Mouse (Mus musculus): ENCODE data around the gene Psmc5. TPM values are rescaled to one million over a fixed set of nuclear protein-coding genes. Genes with fewer than 3 reads are reported as not detected.

Gene Psmc5
- polyA plus RNA-seq, 1 experiment from 2014 or later: 260 TPM

- no peak for DNase-seq (ENCODE audit: low spot score)
These were observed 49.6 kb downstream of the Psmc5 start for GRCm38 (mm10) chr11:106305348-106306064.

- DNase-seq (ENCODE audit: low spot score): no peak
These were observed 50.1 kb downstream of the Psmc5 start for GRCm38 (mm10) chr11:106306065-106306385.

- no peak for DNase-seq (ENCODE audit: low spot score)
These were observed 50.8 kb downstream of the Psmc5 start for GRCm38 (mm10) chr11:106306758-106307157.

- DNase-seq (ENCODE audit: low spot score): no peak
These were observed 51.5 kb downstream of the Psmc5 start for GRCm38 (mm10) chr11:106307432-106307831.

- DNase-seq (ENCODE audit: low spot score): no peak
These were observed 52.2 kb downstream of the Psmc5 start for GRCm38 (mm10) chr11:106308162-106308561.

- no peak for DNase-seq (ENCODE audit: low spot score)
These were observed 54.2 kb downstream of the Psmc5 start for GRCm38 (mm10) chr11:106310123-106310522.

Other genes starting within 250 kb of the Psmc5 start
- 1.5 TPM in 2 replicates for gene Kcnh6, start 248.0 kb upstream of the Psmc5 start, polyA plus RNA-seq (2015; fragmentation: Nextera tagmentation; extraction: Ambion mirVana)
- gene Dcaf7, start 219.3 kb upstream of the Psmc5 start, polyA plus RNA-seq (2015; fragmentation: Nextera tagmentation; extraction: Ambion mirVana): 44.0 and 48.3 TPM in 2 replicates
- 10.1 and 11.5 TPM in 2 replicates for gene Taco1, start 190.1 kb upstream of the Psmc5 start, polyA plus RNA-seq (2015; fragmentation: Nextera tagmentation; extraction: Ambion mirVana)
- 13.6 and 16.9 TPM in 2 replicates for gene Map3k3, start 171.5 kb upstream of the Psmc5 start, polyA plus RNA-seq (2015; fragmentation: Nextera tagmentation; extraction: Ambion mirVana)
- gene Gm10840, start 95.3 kb upstream of the Psmc5 start, polyA plus RNA-seq (2015; fragmentation: Nextera tagmentation; extraction: Ambion mirVana): 0.54 and 0.78 TPM in 2 replicates
- 968 and 1,023 TPM in 2 replicates for gene Limd2, start 95.3 kb upstream of the Psmc5 start, polyA plus RNA-seq (2015; fragmentation: Nextera tagmentation; extraction: Ambion mirVana)
- 18.9 and 21.6 TPM in 2 replicates for gene Strada, start 54.0 kb upstream of the Psmc5 start, polyA plus RNA-seq (2015; fragmentation: Nextera tagmentation; extraction: Ambion mirVana)
- gene Ccdc47, start 39.8 kb upstream of the Psmc5 start, polyA plus RNA-seq (2015; fragmentation: Nextera tagmentation; extraction: Ambion mirVana): 57.0 and 63.1 TPM in 2 replicates
- gene Ddx42, start 39.2 kb upstream of the Psmc5 start, polyA plus RNA-seq (2015; fragmentation: Nextera tagmentation; extraction: Ambion mirVana): 58.3 and 67.8 TPM in 2 replicates
- gene Ftsj3, start 75 bp upstream of the Psmc5 start, polyA plus RNA-seq (2015; fragmentation: Nextera tagmentation; extraction: Ambion mirVana): 58.3 and 60.5 TPM in 2 replicates
- gene Smarcd2, start 16.8 kb downstream of the Psmc5 start, polyA plus RNA-seq (2015; fragmentation: Nextera tagmentation; extraction: Ambion mirVana): 139 and 157 TPM in 2 replicates
- 0.40 and 0.54 TPM in 2 replicates for gene Tcam1, start 20.5 kb downstream of the Psmc5 start, polyA plus RNA-seq (2015; fragmentation: Nextera tagmentation; extraction: Ambion mirVana)
- gene Gh, start 45.7 kb downstream of the Psmc5 start, polyA plus RNA-seq (2015; fragmentation: Nextera tagmentation; extraction: Ambion mirVana): 0.38 and 0.75 TPM in 2 replicates
- gene Cd79b, start 58.6 kb downstream of the Psmc5 start, polyA plus RNA-seq (2015; fragmentation: Nextera tagmentation; extraction: Ambion mirVana): 38.5 and 39.6 TPM in 2 replicates
- 0.04 TPM in 1 of 2 replicates, not detected in the other for gene Scn4a, start 97.1 kb downstream of the Psmc5 start, polyA plus RNA-seq (2015; fragmentation: Nextera tagmentation; extraction: Ambion mirVana)
- gene Prr29, start 109.3 kb downstream of the Psmc5 start, polyA plus RNA-seq (2015; fragmentation: Nextera tagmentation; extraction: Ambion mirVana): 31.2 and 33.1 TPM in 2 replicates
- 123 and 124 TPM in 2 replicates for gene Icam2, start 131.9 kb downstream of the Psmc5 start, polyA plus RNA-seq (2015; fragmentation: Nextera tagmentation; extraction: Ambion mirVana)
- 2.4 and 3.6 TPM in 2 replicates for gene Ern1, start 231.7 kb downstream of the Psmc5 start, polyA plus RNA-seq (2015; fragmentation: Nextera tagmentation; extraction: Ambion mirVana)